Mouse (Mus musculus) embryonic fibroblast, embryonic 13.5 days (primary cell): ENCODE results near the gene Pik3cg. TPM values are rescaled to one million over a fixed set of nuclear protein-coding genes. Genes with fewer than 3 reads are reported as not detected.

Experiments used
- H3K27ac ChIP-seq: 2 replicates; pipeline ENCODE4 v1.5.1; 2012; ENCODE audit warnings: low read length, control low read depth, inconsistent platforms; ENCODE audit not compliant: insufficient read depth
- H3K4me1 ChIP-seq: 2 replicates; pipeline ENCODE4 v1.6.1; 2011; ENCODE audit warnings: low read length; ENCODE audit not compliant: control insufficient read depth, insufficient read depth
- H3K4me3 ChIP-seq: 2 replicates; pipeline ENCODE4 v1.5.1; 2011; ENCODE audit warnings: mild to moderate bottlenecking, control low read depth, low read length; ENCODE audit not compliant: insufficient read depth
- CTCF ChIP-seq: IDR thresholded peaks from 2 replicates; pipeline ENCODE4 v1.5.1; 2011; ENCODE audit warnings: mild to moderate bottlenecking, control low read depth, low read length, moderate library complexity, borderline replicate concordance; ENCODE audit not compliant: insufficient read depth
- POLR2A ChIP-seq: IDR thresholded peaks from 2 replicates; pipeline ENCODE4 v1.6.1; 2011; ENCODE audit warnings: low read depth, mild to moderate bottlenecking, control low read depth, low read length, moderate library complexity
- polyA plus RNA-seq: library from polyadenylated mRNA; stranded (reverse); fragments of >200 nt; gene quantifications from 2 replicates; pipeline ENCODE4 v1.2.4, GENCODE M21; 2011; ENCODE audit warnings: low read depth; ENCODE audit not compliant: missing spikeins, insufficient read length

Gene Pik3cg
- polyA plus RNA-seq, 1 experiment, result 0.51 TPM

- H3K4me1 ChIP-seq, result peaks cover 2% of the 10 kb centered on the region; the same call in 1 of the 2 replicates
- H3K27ac ChIP-seq, result no peak overlapping the region
- TF ChIP-seq POLR2A (no peak), CTCF (no peak)
- H3K4me3 ChIP-seq, result no peak overlapping the region
Measured at GRCm38 (mm10) chr12:32203695-32204094, 4.8 kb downstream of the Pik3cg start.

- Histone ChIP-seq H3K4me1 (peaks cover 2% of the 10 kb centered on the region; the same call in 1 of the 2 replicates), H3K27ac (no peak overlapping the region), H3K4me3 (no peak overlapping the region)
- no peak for TF ChIP-seq CTCF
- TF ChIP-seq POLR2A, result no peak
Measured at GRCm38 (mm10) chr12:32202583-32202982, 5.9 kb downstream of the Pik3cg start.

DNA sequence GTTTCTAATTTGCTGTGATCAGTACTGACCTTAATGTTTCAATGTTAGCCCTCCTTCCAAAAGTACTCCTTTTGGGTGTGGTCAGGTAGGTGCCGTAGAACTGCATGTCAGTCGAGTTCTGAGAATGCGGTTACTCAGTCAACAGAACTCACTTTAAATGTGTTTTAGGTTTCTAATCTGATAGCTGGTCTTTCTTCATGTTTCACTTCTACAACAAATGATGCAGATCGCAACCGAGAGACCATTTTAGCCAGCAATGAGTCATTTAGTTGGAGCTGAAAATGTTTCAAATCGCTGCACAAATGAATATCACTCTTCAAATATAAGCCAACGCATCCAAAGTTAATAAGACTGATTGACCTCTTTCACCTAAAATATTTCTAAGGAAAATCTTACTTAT lies 6.5 kb downstream of the Pik3cg start:
- no peak for TF ChIP-seq CTCF
- TF ChIP-seq POLR2A, result no peak
- Histone ChIP-seq H3K4me1 (peaks cover 2% of the 10 kb centered on the region; the same call in 1 of the 2 replicates), H3K27ac (no peak overlapping the region), H3K4me3 (no peak overlapping the region)

DNA sequence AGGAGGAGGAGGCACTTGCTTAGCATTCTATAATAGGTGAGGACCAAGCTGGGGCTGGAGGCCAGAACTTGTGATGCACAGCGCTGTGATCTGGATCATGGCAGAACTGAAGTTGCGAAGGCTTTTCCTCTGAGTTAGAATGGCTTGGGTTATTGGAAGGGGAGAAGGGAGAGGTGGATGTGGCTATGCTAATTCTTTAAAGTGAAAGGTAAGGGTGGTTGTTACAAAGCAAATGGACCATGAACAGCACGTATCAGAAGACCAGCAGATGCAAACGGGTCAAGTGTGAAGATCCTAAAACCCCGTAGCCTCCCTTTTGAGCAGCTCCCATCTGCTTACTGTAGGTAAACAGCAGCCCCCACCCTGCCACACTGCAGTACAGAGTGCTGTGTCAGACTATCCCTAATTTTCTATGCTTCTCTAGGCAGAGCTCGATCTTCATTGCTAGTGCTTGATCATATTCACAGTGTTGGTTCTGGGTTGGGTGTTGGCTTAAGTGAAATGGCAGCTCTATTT lies 7.3 kb downstream of the Pik3cg start:
- no peak for TF ChIP-seq POLR2A
- no peak for TF ChIP-seq CTCF
- H3K4me3 ChIP-seq, result no peak overlapping the region

GRCm38 (mm10) chr12:32200387-32201069 lies 7.9 kb downstream of the Pik3cg start:
- H3K4me1 ChIP-seq, result no peaks in the 10 kb centered on the region
- TF ChIP-seq POLR2A (no peak), CTCF (no peak)
- no peak overlapping the region for H3K27ac ChIP-seq
- no peak overlapping the region for H3K4me3 ChIP-seq

More for the DNA sequence above, 7.3 kb downstream of the Pik3cg start:
- Histone ChIP-seq H3K27ac (no peak overlapping the region), H3K4me1 (no peaks in the 10 kb centered on the region)

- TF ChIP-seq CTCF (no peak), POLR2A (no peak)
Measured at GRCm38 (mm10) chr12:32199422-32199821, 9.0 kb downstream of the Pik3cg start.

GRCm38 (mm10) chr12:32198025-32198424 lies 10.4 kb downstream of the Pik3cg start:
- no peaks in the 10 kb centered on the region for H3K4me1 ChIP-seq
- TF ChIP-seq POLR2A, result no peak
- TF ChIP-seq CTCF, result no peak
- H3K27ac ChIP-seq, result no peak overlapping the region
- no peak overlapping the region for H3K4me3 ChIP-seq

More at GRCm38 (mm10) chr12:32199422-32199821, 9.0 kb downstream of the Pik3cg start:
- no peak overlapping the region for H3K27ac ChIP-seq
- H3K4me1 ChIP-seq, result no peaks in the 10 kb centered on the region
- H3K4me3 ChIP-seq, result no peak overlapping the region

- TF ChIP-seq POLR2A (no peak), CTCF (no peak)
- no peak overlapping the region for H3K27ac ChIP-seq
- H3K4me3 ChIP-seq, result no peak overlapping the region
- H3K4me1 ChIP-seq, result no peaks in the 10 kb centered on the region
Measured at GRCm38 (mm10) chr12:32195000-32195399, 13.5 kb downstream of the Pik3cg start.

- Histone ChIP-seq H3K4me1 (no peaks in the 10 kb centered on the region), H3K27ac (no peak overlapping the region), H3K4me3 (no peak overlapping the region)
- TF ChIP-seq POLR2A (no peak), CTCF (no peak)
Measured at GRCm38 (mm10) chr12:32194358-32194757, 14.1 kb downstream of the Pik3cg start.

- no peaks in the 10 kb centered on the region for H3K4me1 ChIP-seq
- TF ChIP-seq CTCF (no peak), POLR2A (no peak)
- no peak overlapping the region for H3K4me3 ChIP-seq
- H3K27ac ChIP-seq, result no peak overlapping the region
Measured at GRCm38 (mm10) chr12:32190927-32191326, 17.5 kb downstream of the Pik3cg start.
